In genomic region chr2:122365244-122365866, GRCm38 (mm10) we compare ENCODE assay signal across 13 mouse cellular contexts. TPM values are rescaled to one million over a fixed set of nuclear protein-coding genes. Genes with fewer than 3 reads are reported as not detected.
A peak's percentile ranks its signal among the peaks of the same experiment; 100 is the strongest.
DNase-seq lines count a peak whose midpoint lies in the region; ATAC-seq and TF ChIP-seq lines count a peak whose summit lies in the region.
"Had no signal": no experiment of that assay in that cellular context is flagged by ENCODE, and none has a peak within 500 bp of the region (broad histone marks: within the 10 kb centered on the region; RNA-seq: fewer than 3 reads in every experiment).

No protein-coding gene starts in this region.

- 85% methylated on average over 10 of the region's 10 CpGs for WGBS in heart, adult 2 months
- 17% methylated on average over 10 of the region's 10 CpGs for WGBS in cerebellum, adult 2 months
- WGBS in liver, embryonic 12.5 days (ENCODE audit: insufficient replicate concordance) = 71% methylated on average over 10 of the region's 10 CpGs

- no peaks in the 10 kb centered on the region for H3K36me3 ChIP-seq in heart, adult 2 months (ENCODE audit: control insufficient read depth, insufficient read depth, low read length)
- H3K36me3 ChIP-seq in CH12.LX (replicated peaks in 1 of 2; ENCODE audit: control insufficient read depth in 1 of 2, insufficient read depth in 1 of 2, low read length in 1 of 2) = no peaks in the 10 kb centered on the region
- peaks cover 23% of the 10 kb centered on the region for H3K36me3 ChIP-seq in liver, embryonic 12.5 days
- H3K36me3 ChIP-seq: G1E; heart, embryonic 15.5 days had no signal

- no peak for TF ChIP-seq POLR2A in heart, adult 2 months (IDR thresholded peaks at IDR 0.05; ENCODE audit: insufficient read depth, low read depth, low read length)
- no peak for TF ChIP-seq POLR2A in CH12.LX (IDR thresholded peaks at IDR 0.05; ENCODE audit: low read depth, low read length)
- TF ChIP-seq POLR2A in cerebellum, adult 2 months (IDR thresholded peaks at IDR 0.05; ENCODE audit: borderline replicate concordance, insufficient read depth, low read length) = no peak

- H3K4me3 ChIP-seq in heart, adult 2 months = no peak overlapping the region
- H3K4me3 ChIP-seq in CH12.LX (replicated peaks in 1 of 3; ENCODE audit: low read depth in 2 of 3, low read length in 2 of 3, poor library complexity in 1 of 3) = no peak overlapping the region
- peak overlapping the region; percentile 96 for H3K4me3 ChIP-seq in cerebellum, adult 2 months (replicated peaks; ENCODE audit: insufficient read depth, low read depth, low read length)
- H3K4me3 ChIP-seq in liver, embryonic 12.5 days = no peak overlapping the region
- H3K4me3 ChIP-seq: heart, embryonic 15.5 days; lung, embryonic 15.5 days; stomach, embryonic 15.5 days had no signal

- dilution Hi-C loops in CH12.LX (cut with MboI; ENCODE audit: extremely low pct_ligation_motif_present, extremely low pct_unique_long_range_greater_than_20kb, low sequenced_read_pairs) = no loop called here

- no peak for ATAC-seq in liver, embryonic 12.5 days
- no peak for ATAC-seq in inflammation-experienced regulatory T-cells, adult 6 months

- intact Hi-C loops in heart, adult 2 months (cut with DNase I) = no loop called here

- TF ChIP-seq CTCF in heart, adult 2 months (IDR thresholded peaks at IDR 0.05) = peak; percentile 48
- TF ChIP-seq CTCF in CH12.LX (conservative IDR thresholded peaks at IDR 0.05 in 1 of 2, IDR thresholded peaks at IDR 0.05 in 1 of 2; ENCODE audit: low read depth in 2 of 2, low read length in 2 of 2) = peak in 1 of 2 experiments; percentile 40; a peak in 2 of 4 replicates
- TF ChIP-seq CTCF in cerebellum, adult 2 months (IDR thresholded peaks at IDR 0.05; ENCODE audit: borderline replicate concordance, insufficient read depth, low read depth, low read length) = peak; percentile 49; the same call in 1 of the 2 replicates

- no peaks in the 10 kb centered on the region for H3K27me3 ChIP-seq in heart, adult 2 months (ENCODE audit: control insufficient read depth, insufficient read depth, low read length)
- peaks cover 12% of the 10 kb centered on the region for H3K27me3 ChIP-seq in CH12.LX (replicated peaks)
- H3K27me3 ChIP-seq in cerebellum, adult 2 months (ENCODE audit: control insufficient read depth, insufficient read depth, low read length) = no peaks in the 10 kb centered on the region
- 0 out of 2 replicates have a peak, but pooled peaks cover 2% of the 10 kb centered on the region for H3K27me3 ChIP-seq in liver, embryonic 12.5 days (replicated peaks)
- H3K27me3 ChIP-seq: stomach, embryonic 15.5 days had no signal

- H3K9ac ChIP-seq in heart, adult 2 months (ENCODE audit: low read depth, low read length) = no peak overlapping the region
- H3K9ac ChIP-seq in CH12.LX (ENCODE audit: insufficient read depth, low read depth) = no peak overlapping the region
- 0 out of 2 replicates have a peak overlapping the region, but pooled peaks have one; percentile 25 for H3K9ac ChIP-seq in liver, embryonic 12.5 days
- H3K9ac ChIP-seq: heart, embryonic 15.5 days; lung, embryonic 15.5 days; stomach, embryonic 15.5 days had no signal

- TF ChIP-seq RAD21 in CH12.LX (IDR thresholded peaks at IDR 0.05; ENCODE audit: low read depth, low read length) = no peak; the same call in 1 of the 2 replicates

- peaks cover 4% of the 10 kb centered on the region for H3K4me1 ChIP-seq in heart, adult 2 months (ENCODE audit: control insufficient read depth, insufficient read depth, low read length)
- H3K4me1 ChIP-seq in CH12.LX (ENCODE audit: control insufficient read depth in 1 of 2, insufficient read depth in 2 of 2) = peaks cover 8 to 32% of the 10 kb centered on the region in 2 experiments
- H3K4me1 ChIP-seq in cerebellum, adult 2 months (ENCODE audit: control insufficient read depth, insufficient read depth, low read length) = peaks cover 44% of the 10 kb centered on the region
- peaks cover 84% of the 10 kb centered on the region for H3K4me1 ChIP-seq in liver, embryonic 12.5 days

- in situ Hi-C loops in CH12.LX (cut with MboI; ENCODE audit: low pct_ligation_motif_present, low pct_unique_long_range_greater_than_20kb, low sequenced_read_pairs) = no loop called here

- no peak overlapping the region for H3K27ac ChIP-seq in heart, adult 2 months
- no peak overlapping the region for H3K27ac ChIP-seq in CH12.LX (ENCODE audit: insufficient read depth, low read depth)
- H3K27ac ChIP-seq in cerebellum, adult 2 months (ENCODE audit: insufficient read depth, low read length) = peak overlapping the region; percentile 88
- H3K27ac ChIP-seq in liver, embryonic 12.5 days = peak overlapping the region; percentile 85
- H3K27ac ChIP-seq: heart, embryonic 15.5 days; lung, embryonic 15.5 days; stomach, embryonic 15.5 days had no signal

- TF ChIP-seq EP300 in heart, adult 2 months (IDR thresholded peaks at IDR 0.05; ENCODE audit: insufficient read depth, low read depth, low read length) = no peak
- no peak for TF ChIP-seq EP300 in CH12.LX (IDR thresholded peaks at IDR 0.05; ENCODE audit: low read length)

- no peaks in the 10 kb centered on the region for H3K79me2 ChIP-seq in heart, adult 2 months (replicated peaks; ENCODE audit: control insufficient read depth, insufficient read depth, low read length)
- no peaks in the 10 kb centered on the region for H3K79me2 ChIP-seq in CH12.LX (replicated peaks; ENCODE audit: control insufficient read depth, extremely low read depth, insufficient read depth, poor library complexity, severe bottlenecking)

- H3K4me2 ChIP-seq in CH12.LX (ENCODE audit: insufficient read depth, low read depth, poor library complexity, severe bottlenecking) = no peak overlapping the region
- H3K4me2 ChIP-seq in liver, embryonic 12.5 days = peak overlapping the region; percentile 49; the same call in 1 of the 2 replicates
- H3K4me2 ChIP-seq: heart, embryonic 15.5 days; lung, embryonic 15.5 days; stomach, embryonic 15.5 days had no signal

- peaks cover 3% of the 10 kb centered on the region for H3K9me3 ChIP-seq in CH12.LX (replicated peaks; ENCODE audit: low read length)
- no peaks in the 10 kb centered on the region for H3K9me3 ChIP-seq in liver, embryonic 12.5 days (replicated peaks)
- H3K9me3 ChIP-seq: G1E; heart, embryonic 15.5 days; lung, embryonic 15.5 days; stomach, embryonic 15.5 days had no signal

- no peak for DNase-seq in heart, adult 2 months
- no peak for DNase-seq in heart, adult 18-20 months
- no peak for DNase-seq in CH12.LX (ENCODE audit: extremely low read depth)
- peak; percentile 55 to 70 for DNase-seq in cerebellum, adult 2 months
- no peak for DNase-seq in adrenal gland, adult 18-20 months (ENCODE audit: low spot score in 2 of 2)
- DNase-seq in MN1 (ENCODE audit: low spot score) = no peak
- DNase-seq: layer of hippocampus, adult 9-11 months had no signal

TF ChIP-seq in CH12.LX, 34 proteins besides CTCF, POLR2A, EP300 and RAD21:
- TF ChIP-seq TCF12 (IDR thresholded peaks at IDR 0.05; ENCODE audit: low read depth, low read length) (no peak), SMC3 (IDR thresholded peaks at IDR 0.05; ENCODE audit: low read depth, low read length) (0 out of 2 replicates have a peak, but pooled peaks have one; percentile 4)

RNA-seq across cellular contexts. Expression of gene Shf, which starts 3.6 kb away (rescaled TPM):
- total RNA-seq in heart, adult 2 months (2021) = 1 to 10 TPM; 3.5 to 5.3 TPM
- polyA plus RNA-seq in heart, adult 2 months (2012; rRNA removed) = 3.5 and 5.6 TPM in 2 replicates
- total RNA-seq in heart, adult 18-20 months (2021) = 1 to 10 TPM; 5.1 to 5.3 TPM
- total RNA-seq in CH12.LX (2012; rRNA removed) (2.1 and 2.7 TPM in 2 replicates), CH12.LX (2014; rRNA removed) (0.49 and 1.2 TPM in 2 replicates)
- polyA plus RNA-seq in CH12.LX (2012; ENCODE audit: insufficient read length, low read depth) = 2.0 and 2.1 TPM in 2 replicates
- 344 and 410 TPM in 2 replicates for polyA plus RNA-seq in cerebellum, adult 2 months (2012; rRNA removed)
- 2.0 TPM in 2 replicates for polyA plus RNA-seq in liver, embryonic 12.5 days (2016; fragmentation: Nextera tagmentation; extraction: Ambion mirVana)
- total RNA-seq in adrenal gland, adult 18-20 months (2021) = 10 to 100 TPM in 1 of 2 experiments, 1 to 10 TPM in 1; 6.4 to 10.4 TPM
- polyA plus RNA-seq in inflammation-experienced regulatory T-cells, adult 6 months (2017; shearing (Covaris generic)) = under 1 TPM in 1 of 3 experiments, not detected in 2; 0.39 TPM

RNA-seq across cellular contexts. Expression of gene Duox1, which starts 49.9 kb away (rescaled TPM):
- under 1 TPM; 0.10 to 0.34 TPM for total RNA-seq in heart, adult 2 months (2021)
- 0.51 and 0.73 TPM in 2 replicates for polyA plus RNA-seq in heart, adult 2 months (2012; rRNA removed)
- total RNA-seq in heart, adult 18-20 months (2021) = under 1 TPM; 0.17 to 0.28 TPM
- not detected in 2 replicates for total RNA-seq in CH12.LX (2012; rRNA removed)
- total RNA-seq in CH12.LX (2014; rRNA removed) = not detected in 2 replicates
- polyA plus RNA-seq in CH12.LX (2012; ENCODE audit: insufficient read length, low read depth) = not detected in 2 replicates
- 0.05 TPM in 2 replicates for polyA plus RNA-seq in cerebellum, adult 2 months (2012; rRNA removed)
- polyA plus RNA-seq in liver, embryonic 12.5 days (2016; fragmentation: Nextera tagmentation; extraction: Ambion mirVana) = not detected in 2 replicates
- total RNA-seq in adrenal gland, adult 18-20 months (2021) = under 1 TPM in 1 of 2 experiments, not detected in 1; 0.07 TPM
- polyA plus RNA-seq in inflammation-experienced regulatory T-cells, adult 6 months (2017; shearing (Covaris generic)) = not detected
- total RNA-seq: G1E had no signal
- polyA plus RNA-seq: G1E had no signal

RNA-seq across cellular contexts. Expression of gene Duoxa1, which starts 51.8 kb away (rescaled TPM):
- total RNA-seq in heart, adult 2 months (2021) = under 1 TPM; 0.23 to 0.37 TPM
- polyA plus RNA-seq in heart, adult 2 months (2012; rRNA removed) = 1.1 and 1.5 TPM in 2 replicates
- under 1 TPM in 1 of 2 experiments, not detected in 1; 0.25 TPM for total RNA-seq in heart, adult 18-20 months (2021)
- total RNA-seq in CH12.LX (2012; rRNA removed) (not detected in 2 replicates), CH12.LX (2014; rRNA removed) (not detected in 2 replicates)
- not detected in 2 replicates for polyA plus RNA-seq in CH12.LX (2012; ENCODE audit: insufficient read length, low read depth)
- polyA plus RNA-seq in cerebellum, adult 2 months (2012; rRNA removed) = 0.19 TPM in 1 of 2 replicates, not detected in the other
- polyA plus RNA-seq in liver, embryonic 12.5 days (2016; fragmentation: Nextera tagmentation; extraction: Ambion mirVana) = not detected in 2 replicates
- total RNA-seq in adrenal gland, adult 18-20 months (2021) = not detected
- not detected for polyA plus RNA-seq in inflammation-experienced regulatory T-cells, adult 6 months (2017; shearing (Covaris generic))
- polyA plus RNA-seq: G1E; heart, embryonic 15.5 days had no signal

Comparison
In these comparisons a context has a peak if more than half of its experiments do, and no peak if none do; other contexts are left out.
1. DNase-seq: peak in cerebellum, adult 2 months (2 of 2); none in heart, adult 2 months (0 of 2), heart, adult 18-20 months (0 of 2), CH12.LX (single experiment), adrenal gland, adult 18-20 months (0 of 2) and MN1 (single experiment).
2. H3K27ac ChIP-seq: peak in cerebellum, adult 2 months (single experiment) and liver, embryonic 12.5 days (single experiment); none in heart, adult 2 months (single experiment) and CH12.LX (single experiment).
3. RNA of gene Shf, which starts 3.6 kb away (polyA plus RNA-seq): 344 to 410 TPM in cerebellum, adult 2 months; 3.5 to 5.6 TPM in heart, adult 2 months, 2.0 to 2.1 TPM in CH12.LX, 2.0 TPM in liver, embryonic 12.5 days and 0.39 TPM in inflammation-experienced regulatory T-cells, adult 6 months; every median in the first group is over 10 times any median in the second.